Mouse (Mus musculus): ENCODE measurements around the gene 1700029I15Rik. TPM values are rescaled to one million over a fixed set of nuclear protein-coding genes. Genes with fewer than 3 reads are reported as not detected.

Gene 1700029I15Rik
- total and polyA plus RNA-seq, 3 experiments: 0.67 to 3.4 (median 3.0) TPM

DNA sequence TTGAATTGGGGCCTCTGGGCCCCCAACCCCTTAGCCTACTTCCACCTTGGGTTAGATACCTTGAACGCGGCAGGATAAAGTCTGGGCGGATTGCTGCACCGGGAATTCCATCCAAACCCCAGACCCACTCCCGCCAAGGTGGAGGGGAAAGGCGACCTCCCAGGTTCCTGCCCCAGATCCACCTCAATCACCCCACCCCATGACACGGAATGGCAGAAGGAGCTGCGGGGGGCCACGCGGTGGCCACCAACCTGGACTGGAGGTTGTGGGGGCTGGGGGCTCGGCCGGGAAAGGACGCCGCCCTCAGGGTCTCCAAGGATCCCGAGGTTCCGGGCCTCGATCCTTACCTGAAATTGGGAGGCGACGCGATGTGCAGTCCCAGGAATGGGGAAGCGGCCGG is 18.3 kb downstream of the 1700029I15Rik start:
- H3K9ac ChIP-seq (ENCODE audit: insufficient read depth, low read depth): no peak overlapping the region
- H3K4me3 ChIP-seq (replicated peaks in 1 of 3; ENCODE audit: low read depth in 2 of 3, low read length in 2 of 3, poor library complexity in 1 of 3): no peak overlapping the region
- in situ Hi-C loops (cut with MboI; ENCODE audit: low pct_ligation_motif_present, low pct_unique_long_range_greater_than_20kb, low sequenced_read_pairs): no loop called here
- no peak overlapping the region for H3K4me2 ChIP-seq (ENCODE audit: insufficient read depth, low read depth, poor library complexity, severe bottlenecking)
- dilution Hi-C loops (cut with MboI; ENCODE audit: extremely low pct_ligation_motif_present, extremely low pct_unique_long_range_greater_than_20kb, low sequenced_read_pairs): no loop called here
- DNase-seq (ENCODE audit: extremely low read depth): no peak
- H3K36me3 ChIP-seq (replicated peaks in 1 of 2; ENCODE audit: control insufficient read depth in 1 of 2, insufficient read depth in 1 of 2, low read length in 1 of 2): peaks cover 16 to 31% of the 10 kb centered on the region in 2 experiments
- no peak overlapping the region for H3K27ac ChIP-seq (ENCODE audit: insufficient read depth, low read depth)
- H3K79me2 ChIP-seq (replicated peaks; ENCODE audit: control insufficient read depth, extremely low read depth, insufficient read depth, poor library complexity, severe bottlenecking): no peaks in the 10 kb centered on the region
- no peaks in the 10 kb centered on the region for H3K27me3 ChIP-seq (replicated peaks)
- peaks cover 3 to 35% of the 10 kb centered on the region in 2 experiments for H3K4me1 ChIP-seq (ENCODE audit: control insufficient read depth in 1 of 2, insufficient read depth in 2 of 2)
- peaks cover 10% of the 10 kb centered on the region for H3K9me3 ChIP-seq (replicated peaks; ENCODE audit: low read length)
- TF ChIP-seq HCFC1 (IDR thresholded peaks at IDR 0.05; ENCODE audit: low read depth, low read length) (no peak), RCOR1 (conservative IDR thresholded peaks at IDR 0.05; ENCODE audit: low read depth, low read length) (no peak), PAX5 (IDR thresholded peaks at IDR 0.05; ENCODE audit: low read length) (no peak), RAD21 (IDR thresholded peaks at IDR 0.05; ENCODE audit: low read depth, low read length) (no peak), BHLHE40 (IDR thresholded peaks at IDR 0.05; ENCODE audit: low read depth, low read length) (no peak), JUN (IDR thresholded peaks at IDR 0.05; ENCODE audit: insufficient read depth, low read depth, low read length) (no peak), NELFE (IDR thresholded peaks at IDR 0.05; ENCODE audit: low read depth, low read length) (no peak), POLR2A (IDR thresholded peaks at IDR 0.05; ENCODE audit: low read depth, low read length) (no peak), POLR2AphosphoS2 (IDR thresholded peaks at IDR 0.05; ENCODE audit: low read depth, low read length) (no peak), TBP (conservative IDR thresholded peaks at IDR 0.05; ENCODE audit: low read depth, low read length) (no peak), TCF12 (IDR thresholded peaks at IDR 0.05; ENCODE audit: low read depth, low read length) (no peak), NRF1 (IDR thresholded peaks at IDR 0.05; ENCODE audit: low read depth, low read length) (no peak), IRF4 (IDR thresholded peaks at IDR 0.05; ENCODE audit: low read depth, low read length) (no peak)

DNA sequence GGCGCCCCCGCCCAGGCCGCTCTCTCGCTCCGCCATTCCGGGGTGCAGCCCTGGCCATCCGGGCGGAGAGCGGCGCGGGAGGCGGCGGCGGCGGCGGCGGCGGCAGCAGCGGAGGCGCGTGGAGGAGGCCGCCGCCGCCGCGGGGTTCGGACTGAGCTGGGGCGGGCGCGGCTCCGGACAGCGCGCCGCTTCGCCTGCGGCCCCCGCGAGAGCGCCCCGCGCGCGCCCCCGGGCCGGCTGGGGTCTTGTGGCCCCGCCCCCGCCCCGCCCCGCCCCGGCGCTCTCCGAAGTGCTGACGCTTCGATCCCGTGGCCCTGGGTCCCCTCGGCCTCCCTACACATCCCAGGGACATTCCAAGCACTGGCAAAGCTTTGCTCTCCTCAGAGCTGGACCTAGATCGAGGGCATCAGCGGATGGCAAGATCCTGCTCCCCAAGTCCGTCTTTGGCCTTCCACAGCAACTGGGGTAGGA is 18.8 kb downstream of the 1700029I15Rik start, which contains the start of gene Mapk8ip1:
TSS of gene Mapk8ip1 (minus strand) at position 173 of the 471 bp plus-strand sequence.
- no peak for DNase-seq (ENCODE audit: extremely low read depth)
- Histone ChIP-seq H3K4me2 (ENCODE audit: insufficient read depth, low read depth, poor library complexity, severe bottlenecking) (no peak within 1 kb of the TSS), H3K27ac (ENCODE audit: insufficient read depth, low read depth) (no peak within 1 kb of the TSS), H3K36me3 (replicated peaks in 1 of 2; ENCODE audit: control insufficient read depth in 1 of 2, insufficient read depth in 1 of 2, low read length in 1 of 2) (peaks cover 20 to 36% of the 10 kb centered on the region in 2 experiments), H3K27me3 (replicated peaks) (no peaks in the 10 kb centered on the region), H3K4me3 (replicated peaks in 1 of 3; ENCODE audit: low read depth in 2 of 3, low read length in 2 of 3, poor library complexity in 1 of 3) (no peak within 1 kb of the TSS), H3K9ac (ENCODE audit: insufficient read depth, low read depth) (no peak within 1 kb of the TSS), H3K4me1 (ENCODE audit: control insufficient read depth in 1 of 2, insufficient read depth in 2 of 2) (peaks cover 7 to 40% of the 10 kb centered on the region in 2 experiments), H3K79me2 (replicated peaks; ENCODE audit: control insufficient read depth, extremely low read depth, insufficient read depth, poor library complexity, severe bottlenecking) (no peaks in the 10 kb centered on the region), H3K9me3 (replicated peaks; ENCODE audit: low read length) (peaks cover 10% of the 10 kb centered on the region)
- TF ChIP-seq USF2 (conservative IDR thresholded peaks at IDR 0.05; ENCODE audit: low read depth, low read length): no peak
- TF ChIP-seq USF1 (IDR thresholded peaks at IDR 0.05; ENCODE audit: low read depth, low read length): no peak
- no peak for TF ChIP-seq ZC3H11A (IDR thresholded peaks at IDR 0.05; ENCODE audit: low read depth, low read length)
- no peak for TF ChIP-seq CHD2 (IDR thresholded peaks at IDR 0.05; ENCODE audit: low read length)
- TF ChIP-seq POLR2A (IDR thresholded peaks at IDR 0.05; ENCODE audit: low read depth, low read length): no peak
- TF ChIP-seq SIN3A (IDR thresholded peaks at IDR 0.05; ENCODE audit: low read length): no peak
- TF ChIP-seq IRF4 (IDR thresholded peaks at IDR 0.05; ENCODE audit: low read depth, low read length): no peak
- no peak for TF ChIP-seq PAX5 (IDR thresholded peaks at IDR 0.05; ENCODE audit: low read length)
- TF ChIP-seq NELFE (IDR thresholded peaks at IDR 0.05; ENCODE audit: low read depth, low read length): no peak
- no peak for TF ChIP-seq POLR2AphosphoS2 (IDR thresholded peaks at IDR 0.05; ENCODE audit: low read depth, low read length)
- TF ChIP-seq MXI1 (IDR thresholded peaks at IDR 0.05; ENCODE audit: low read depth, low read length): no peak
- no peak for TF ChIP-seq JUN (IDR thresholded peaks at IDR 0.05; ENCODE audit: insufficient read depth, low read depth, low read length)
- TF ChIP-seq MAZ (IDR thresholded peaks at IDR 0.05; ENCODE audit: low read depth, low read length): no peak
- TF ChIP-seq UBTF (IDR thresholded peaks at IDR 0.05; ENCODE audit: low read depth, low read length): no peak
- TF ChIP-seq JUND (conservative IDR thresholded peaks at IDR 0.05; ENCODE audit: low read depth, low read length): no peak
- no peak for TF ChIP-seq MAFK (IDR thresholded peaks at IDR 0.05; ENCODE audit: insufficient replicate concordance, low read length)
- no peak for TF ChIP-seq ZMIZ1 (IDR thresholded peaks at IDR 0.05; ENCODE audit: low read depth, low read length)
- in situ Hi-C loops (cut with MboI; ENCODE audit: low pct_ligation_motif_present, low pct_unique_long_range_greater_than_20kb, low sequenced_read_pairs) (no loop called here), dilution Hi-C loops (cut with MboI; ENCODE audit: extremely low pct_ligation_motif_present, extremely low pct_unique_long_range_greater_than_20kb, low sequenced_read_pairs) (no loop called here)
